In genomic region chr1:38437671-38438070, GRCm38 (mm10) we compare ENCODE assay signal across 10 mouse cellular contexts.
DNase-seq lines count a peak whose midpoint lies in the region; ATAC-seq and TF ChIP-seq lines count a peak whose summit lies in the region.
"Had no signal": no experiment of that assay in that cellular context is flagged by ENCODE, and none has a peak within 500 bp of the region (broad histone marks: within the 10 kb centered on the region; RNA-seq: fewer than 3 reads in every experiment).

No protein-coding gene starts in this region.

- H3K27ac ChIP-seq in CH12.LX (ENCODE audit: insufficient read depth, low read depth): no peak overlapping the region
- H3K27ac ChIP-seq in hindbrain, embryonic 16.5 days (ENCODE audit: low read depth, low read length): peak overlapping the region; percentile 53; the same call in 1 of the 2 replicates
- H3K27ac ChIP-seq: liver, embryonic 14.5 days had no signal

- H3K9ac ChIP-seq in CH12.LX (ENCODE audit: insufficient read depth, low read depth): no peak overlapping the region
- no peak overlapping the region for H3K9ac ChIP-seq in hindbrain, embryonic 16.5 days (ENCODE audit: low read depth, low read length)
- H3K9ac ChIP-seq: liver, embryonic 14.5 days had no signal

- TF ChIP-seq EP300 in CH12.LX (IDR thresholded peaks at IDR 0.05; ENCODE audit: low read length): no peak

- in situ Hi-C loops in CH12.LX (cut with MboI; ENCODE audit: low pct_ligation_motif_present, low pct_unique_long_range_greater_than_20kb, low sequenced_read_pairs): no loop called here

- no peak overlapping the region for H3K4me2 ChIP-seq in CH12.LX (ENCODE audit: insufficient read depth, low read depth, poor library complexity, severe bottlenecking)
- no peak overlapping the region for H3K4me2 ChIP-seq in hindbrain, embryonic 16.5 days (ENCODE audit: low read length)

- peak; percentile 15 for DNase-seq in layer of hippocampus, adult 9-11 months
- DNase-seq in layer of hippocampus, postnatal 25 days (ENCODE audit: extremely low spot score in 1 of 2, low spot score in 1 of 2): no peak
- DNase-seq in CH12.LX (ENCODE audit: extremely low read depth): peak; percentile 24
- peak; percentile 64 for DNase-seq in fibroblast of lung, adult 2 months (ENCODE audit: low read depth)
- DNase-seq in kidney, postnatal 4 days: no peak
- no peak for DNase-seq in right cerebral cortex, postnatal 25 days
- DNase-seq: thymus, postnatal 25 days had no signal

- dilution Hi-C loops in CH12.LX (cut with MboI; ENCODE audit: extremely low pct_ligation_motif_present, extremely low pct_unique_long_range_greater_than_20kb, low sequenced_read_pairs): no loop called here

- H3K4me1 ChIP-seq in CH12.LX (ENCODE audit: control insufficient read depth in 1 of 2, insufficient read depth in 2 of 2): peaks cover 3 to 45% of the 10 kb centered on the region in 2 experiments
- H3K4me1 ChIP-seq in hindbrain, embryonic 16.5 days (ENCODE audit: control insufficient read depth, insufficient read depth, low read depth, low read length): peaks cover 37% of the 10 kb centered on the region

- no peak for TF ChIP-seq RAD21 in CH12.LX (IDR thresholded peaks at IDR 0.05; ENCODE audit: low read depth, low read length)

- H3K36me3 ChIP-seq in CH12.LX (replicated peaks in 1 of 2; ENCODE audit: control insufficient read depth in 1 of 2, insufficient read depth in 1 of 2, low read length in 1 of 2): peaks cover 0 to 52% of the 10 kb centered on the region in 2 experiments
- no peaks in the 10 kb centered on the region for H3K36me3 ChIP-seq in hindbrain, embryonic 16.5 days (ENCODE audit: control insufficient read depth, insufficient read depth, low read length)

- WGBS in hindbrain, embryonic 16.5 days: 53% methylated on average over 4 of the region's 4 CpGs

- no peak for TF ChIP-seq CTCF in CH12.LX (conservative IDR thresholded peaks at IDR 0.05 in 1 of 2, IDR thresholded peaks at IDR 0.05 in 1 of 2; ENCODE audit: low read depth in 2 of 2, low read length in 2 of 2)

- no peaks in the 10 kb centered on the region for H3K27me3 ChIP-seq in CH12.LX (replicated peaks)
- H3K27me3 ChIP-seq in hindbrain, embryonic 16.5 days (replicated peaks; ENCODE audit: control insufficient read depth, insufficient read depth, low read length): no peaks in the 10 kb centered on the region

- no peak overlapping the region for H3K4me3 ChIP-seq in CH12.LX (replicated peaks in 1 of 3; ENCODE audit: low read depth in 2 of 3, low read length in 2 of 3, poor library complexity in 1 of 3)
- no peak overlapping the region for H3K4me3 ChIP-seq in hindbrain, embryonic 16.5 days (ENCODE audit: low read length)

- ATAC-seq in hindbrain, embryonic 16.5 days: no peak
- ATAC-seq: intestine, postnatal 0 days had no signal

- TF ChIP-seq POLR2A in CH12.LX (IDR thresholded peaks at IDR 0.05; ENCODE audit: low read depth, low read length): no peak

- H3K79me2 ChIP-seq in CH12.LX (replicated peaks; ENCODE audit: control insufficient read depth, extremely low read depth, insufficient read depth, poor library complexity, severe bottlenecking): no peaks in the 10 kb centered on the region

- H3K9me3 ChIP-seq in CH12.LX (replicated peaks; ENCODE audit: low read length): no peaks in the 10 kb centered on the region
- H3K9me3 ChIP-seq in hindbrain, embryonic 16.5 days (ENCODE audit: control insufficient read depth, low read length): no peaks in the 10 kb centered on the region

TF ChIP-seq in CH12.LX, 34 proteins besides CTCF, POLR2A, EP300 and RAD21:
- TF ChIP-seq POLR2AphosphoS2 (IDR thresholded peaks at IDR 0.05; ENCODE audit: low read depth, low read length) (no peak), KAT2A (IDR thresholded peaks at IDR 0.05; ENCODE audit: insufficient replicate concordance, low read length) (no peak), MYC (IDR thresholded peaks at IDR 0.05; ENCODE audit: low read depth, low read length) (no peak), SMC3 (IDR thresholded peaks at IDR 0.05; ENCODE audit: low read depth, low read length) (no peak), TCF12 (IDR thresholded peaks at IDR 0.05; ENCODE audit: low read depth, low read length) (no peak), JUND (conservative IDR thresholded peaks at IDR 0.05; ENCODE audit: low read depth, low read length) (no peak), MEF2A (IDR thresholded peaks at IDR 0.05; ENCODE audit: borderline replicate concordance, low read depth, low read length) (no peak), USF1 (IDR thresholded peaks at IDR 0.05; ENCODE audit: low read depth, low read length) (no peak), ELF1 (IDR thresholded peaks at IDR 0.05; ENCODE audit: low read depth, low read length) (no peak), NRF1 (IDR thresholded peaks at IDR 0.05; ENCODE audit: low read depth, low read length) (no peak), ZMIZ1 (IDR thresholded peaks at IDR 0.05; ENCODE audit: low read depth, low read length) (no peak)

Comparison
In these comparisons a context has a peak if more than half of its experiments do, and no peak if none do; other contexts are left out.
1. DNase-seq: peak in layer of hippocampus, adult 9-11 months (single experiment), CH12.LX (single experiment) and fibroblast of lung, adult 2 months (single experiment); none in layer of hippocampus, postnatal 25 days (0 of 2), kidney, postnatal 4 days (0 of 2) and right cerebral cortex, postnatal 25 days (single experiment).